Mouse (Mus musculus): Measurements from ENCODE around the gene Banf2.

Banf2 gene

DNA sequence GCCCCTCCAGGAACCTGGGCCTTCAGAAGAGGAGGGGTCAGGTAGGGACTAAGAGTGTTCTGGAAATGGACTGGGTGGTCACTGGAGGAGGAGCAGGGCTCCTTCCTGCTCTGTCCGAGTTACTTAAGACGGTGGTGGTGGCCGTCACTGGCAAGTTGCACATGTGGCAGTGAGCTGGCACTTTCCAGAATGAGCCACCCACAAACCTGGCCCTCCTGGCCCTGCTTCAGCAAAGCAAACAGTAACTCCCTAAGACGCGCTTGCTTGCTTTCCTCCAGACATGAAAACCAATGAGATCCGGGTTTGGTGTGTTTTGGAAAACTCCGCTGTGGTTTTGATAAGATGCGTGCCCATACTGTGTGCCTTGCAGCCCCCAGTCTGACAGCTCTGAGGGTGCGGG, 7.5 kb upstream of the Banf2 start:
- no peak for DNase-seq (ENCODE audit: low read depth, low spot score)

GRCm38 (mm10) chr2:144026456-144026855, 6.4 kb upstream of the Banf2 start:
- no peak for DNase-seq (ENCODE audit: low read depth, low spot score)

DNA sequence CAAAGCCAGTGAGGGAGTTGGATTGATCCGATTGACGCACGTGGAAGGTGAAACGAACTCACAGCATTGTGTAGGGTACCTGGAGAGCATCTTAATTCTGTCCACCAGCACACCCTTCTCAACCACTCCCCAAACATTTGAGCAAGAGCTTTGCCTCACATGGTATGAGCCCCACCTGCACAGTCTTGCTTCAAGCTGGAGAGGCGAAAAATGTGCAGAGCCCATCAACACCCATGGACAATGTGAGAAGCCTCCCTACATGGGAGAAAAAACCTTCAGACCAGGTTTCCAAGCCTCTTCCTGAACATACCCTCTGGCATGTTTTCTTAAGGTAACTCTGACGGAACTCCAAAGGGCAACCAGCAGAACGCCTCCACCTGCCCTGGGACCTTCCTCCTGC, 2.1 kb upstream of the Banf2 start:
- DNase-seq (ENCODE audit: low read depth, low spot score) = no peak

- no peak for DNase-seq (ENCODE audit: low read depth, low spot score)
These were observed 11.9 kb downstream of the Banf2 start for GRCm38 (mm10) chr2:144044726-144045125.

DNA sequence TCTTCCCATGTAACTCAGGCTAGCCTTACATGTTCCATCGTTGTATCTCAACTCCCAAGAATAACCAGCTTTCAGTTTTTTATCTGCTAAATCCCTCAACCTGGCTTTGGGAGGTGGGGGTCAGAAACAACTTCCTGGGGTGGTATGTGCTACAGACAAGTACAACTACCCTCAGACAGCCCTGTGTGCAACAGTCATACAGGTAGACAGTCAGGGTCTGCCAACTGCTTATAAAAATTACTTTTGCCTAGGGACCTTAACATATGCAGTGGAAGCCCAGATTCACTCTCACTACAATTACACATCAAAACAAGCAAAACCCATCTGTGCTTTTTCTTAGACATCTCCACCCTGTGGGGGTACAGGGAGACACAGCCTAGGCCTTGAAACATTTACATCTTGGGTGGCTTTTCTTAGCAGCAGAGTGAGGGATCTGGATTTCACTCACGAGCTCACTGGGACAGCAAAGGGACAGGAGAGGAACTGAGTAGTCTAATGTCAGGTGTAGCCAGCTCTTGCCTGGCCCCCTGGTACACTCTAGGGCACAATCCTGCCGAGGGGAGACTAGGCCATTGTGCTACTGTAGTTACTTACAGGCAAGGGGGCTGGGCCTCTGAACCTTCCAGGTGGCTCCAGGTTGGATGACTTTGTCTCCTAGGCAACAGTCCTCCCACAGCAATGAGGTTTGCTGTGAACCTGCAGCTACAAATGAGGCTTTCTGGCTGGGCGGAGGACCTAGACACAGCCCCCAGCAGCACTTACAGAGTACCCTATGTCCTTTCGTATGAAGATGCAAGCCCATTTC, 13.1 kb downstream of the Banf2 start:
- no peak for DNase-seq (ENCODE audit: low read depth, low spot score)

- no peak for DNase-seq (ENCODE audit: low read depth, low spot score)
These were observed 14.1 kb downstream of the Banf2 start for GRCm38 (mm10) chr2:144046916-144047315.

- DNase-seq (ENCODE audit: low read depth, low spot score) = no peak
These were observed 17.4 kb downstream of the Banf2 start for GRCm38 (mm10) chr2:144050146-144050680.

DNA sequence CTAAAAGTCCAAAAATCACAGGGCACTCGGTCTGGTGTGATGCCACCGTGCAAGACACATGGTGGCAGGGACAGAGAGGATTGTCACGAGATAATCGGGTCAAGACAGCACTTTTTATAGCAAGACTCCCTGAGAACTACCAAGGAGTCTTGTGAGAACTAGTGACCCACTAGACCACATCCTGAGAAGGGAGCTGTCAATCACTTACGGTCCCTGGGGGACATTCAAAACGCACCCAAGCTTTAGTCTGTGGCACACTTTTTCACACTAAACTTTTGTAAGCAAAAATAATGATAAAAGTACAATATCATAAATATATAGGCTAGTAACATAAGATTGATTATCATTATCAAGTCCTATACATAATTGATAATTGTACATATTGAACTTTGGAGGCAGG, 18.0 kb downstream of the Banf2 start:
- no peak for DNase-seq (ENCODE audit: low read depth, low spot score)

- DNase-seq (ENCODE audit: low read depth, low spot score) = peak; percentile 49
These were observed 19.7 kb downstream of the Banf2 start for GRCm38 (mm10) chr2:144052410-144053065.

DNA sequence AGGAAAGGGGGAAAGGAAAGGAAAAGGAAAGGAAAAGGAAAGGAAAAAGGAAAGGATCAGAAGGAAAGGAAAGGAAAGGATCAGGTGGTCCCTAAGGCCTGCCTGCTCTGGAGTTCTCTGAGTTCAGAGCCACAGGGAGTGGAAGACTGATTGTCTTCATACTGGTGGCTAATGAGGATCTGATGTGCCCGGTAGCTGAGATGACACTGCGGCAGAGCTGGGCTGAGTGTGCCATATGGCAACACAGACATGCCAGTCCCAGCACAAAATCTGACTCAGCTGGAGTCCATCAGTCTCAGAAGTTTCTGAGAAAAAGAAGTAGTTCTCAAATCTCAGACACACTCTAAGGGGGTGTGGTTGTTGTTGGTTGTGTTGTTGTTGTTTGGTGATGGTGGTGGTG, 24.9 kb downstream of the Banf2 start:
- no peak for DNase-seq (ENCODE audit: low read depth, low spot score)

DNA sequence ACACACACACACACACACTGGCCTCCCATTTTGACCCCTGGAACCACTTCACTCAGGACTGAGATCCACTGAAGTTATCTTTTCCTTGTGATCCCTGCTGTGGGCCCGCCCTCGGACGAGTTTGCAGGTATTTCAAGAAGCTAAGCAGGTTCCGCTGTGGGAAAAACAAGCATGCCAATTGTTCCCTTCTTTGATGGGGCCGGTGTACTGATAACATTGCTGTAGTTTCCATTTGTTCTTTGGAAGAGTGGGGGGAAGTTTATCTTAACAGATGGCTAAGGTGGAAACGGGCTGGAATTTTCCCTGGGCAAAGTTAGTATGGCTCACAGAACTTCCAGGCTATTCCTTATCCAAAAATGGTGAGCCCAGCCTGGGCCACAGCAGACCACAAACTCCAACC, 28.8 kb downstream of the Banf2 start:
- DNase-seq (ENCODE audit: low read depth, low spot score) = no peak

DNA sequence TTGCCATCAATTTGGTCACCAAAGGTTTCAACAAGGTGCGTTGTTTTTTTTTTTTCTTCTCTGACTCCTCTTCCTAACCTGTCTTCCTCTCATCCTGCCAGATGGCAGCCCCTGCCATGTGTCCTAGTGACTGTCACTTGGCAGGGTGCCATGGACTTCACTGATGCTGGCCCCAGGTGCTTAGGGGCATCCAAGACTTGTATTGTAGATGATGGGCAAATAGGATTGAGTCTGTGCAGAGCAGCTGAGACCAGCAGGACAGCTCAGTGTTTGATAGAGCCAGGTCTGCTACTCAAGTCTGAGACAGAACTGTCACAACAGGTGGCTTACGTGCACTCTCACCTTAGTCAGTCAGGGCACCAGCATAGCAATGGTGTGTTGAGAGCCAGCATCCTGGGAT, 32.6 kb downstream of the Banf2 start:
- DNase-seq (ENCODE audit: low read depth, low spot score) = no peak

- DNase-seq (ENCODE audit: low read depth, low spot score) = no peak
These were observed 36.8 kb downstream of the Banf2 start for GRCm38 (mm10) chr2:144069663-144070062.

DNA sequence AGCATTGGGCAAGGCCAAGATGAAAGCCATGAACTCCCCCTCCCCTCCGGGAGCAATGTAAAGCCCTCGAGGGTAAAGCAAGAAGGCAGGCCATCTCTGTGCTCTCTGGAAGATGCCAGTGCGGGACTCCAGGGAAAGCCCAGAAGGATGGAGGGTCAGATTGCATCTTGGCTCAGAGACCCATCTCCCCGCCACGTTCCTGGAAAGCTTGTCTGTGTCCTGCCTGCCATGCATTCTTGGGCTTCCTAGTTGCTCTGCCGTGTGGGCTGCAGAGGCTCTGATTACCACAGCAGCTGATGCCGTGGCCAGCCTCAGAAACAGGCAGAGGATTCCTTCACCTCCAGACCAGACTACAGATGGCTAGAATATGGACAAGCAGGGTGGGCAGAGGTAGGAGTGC, 37.6 kb downstream of the Banf2 start:
- DNase-seq (ENCODE audit: low read depth, low spot score) = no peak

DNA sequence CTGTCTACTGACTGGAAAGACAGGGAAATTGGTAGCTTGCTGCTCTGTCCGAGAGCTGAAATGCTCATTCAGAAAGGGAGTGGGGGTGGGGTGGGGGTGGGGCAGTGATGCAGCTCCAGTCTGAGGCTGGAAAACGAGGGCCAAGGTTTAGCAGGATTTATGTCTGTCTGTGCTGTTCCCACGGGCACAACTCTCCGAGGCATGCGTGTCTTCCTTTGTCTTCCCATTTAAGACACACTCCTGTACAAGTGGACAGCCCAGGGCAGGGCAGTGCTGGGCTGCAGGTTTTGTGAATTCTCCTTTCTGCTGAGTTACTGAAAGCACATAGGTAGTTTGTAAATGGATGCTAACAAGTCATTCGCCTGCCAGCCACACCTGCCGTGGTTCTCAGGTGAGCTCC, 39.8 kb downstream of the Banf2 start:
- no peak for DNase-seq (ENCODE audit: low read depth, low spot score)

- DNase-seq (ENCODE audit: low read depth, low spot score) = no peak
These were observed 41.2 kb downstream of the Banf2 start for GRCm38 (mm10) chr2:144074059-144074458.

GRCm38 (mm10) chr2:144076625-144077024, 43.8 kb downstream of the Banf2 start:
- no peak for DNase-seq (ENCODE audit: low read depth, low spot score)

GRCm38 (mm10) chr2:144078897-144079296, 46.0 kb downstream of the Banf2 start:
- no peak for DNase-seq (ENCODE audit: low read depth, low spot score)

- DNase-seq (ENCODE audit: low read depth, low spot score) = no peak
These were observed 53.5 kb downstream of the Banf2 start for GRCm38 (mm10) chr2:144086183-144086847.

- DNase-seq (ENCODE audit: low read depth, low spot score) = no peak
These were observed 55.2 kb downstream of the Banf2 start for GRCm38 (mm10) chr2:144087899-144088584.

DNA sequence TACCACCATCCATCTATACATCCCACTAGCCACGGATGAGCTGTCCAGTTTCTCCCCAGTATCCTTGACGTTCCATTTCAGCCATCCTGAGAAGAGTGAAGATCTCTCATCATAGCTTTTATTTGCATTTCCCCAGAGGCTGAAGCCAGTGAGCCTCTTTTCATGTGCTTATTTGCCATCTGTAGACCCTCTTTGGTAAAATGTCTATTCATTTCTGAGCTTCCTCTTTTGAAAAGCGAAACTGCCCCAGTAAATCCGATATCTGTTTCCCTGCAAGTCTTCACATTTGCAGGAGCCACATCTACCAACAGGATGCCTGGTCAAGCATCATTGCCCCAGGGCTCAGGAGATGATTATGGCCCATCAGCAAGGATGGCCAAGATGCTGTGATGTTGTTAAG, 59.9 kb downstream of the Banf2 start:
- no peak for DNase-seq (ENCODE audit: low read depth, low spot score)

DNA sequence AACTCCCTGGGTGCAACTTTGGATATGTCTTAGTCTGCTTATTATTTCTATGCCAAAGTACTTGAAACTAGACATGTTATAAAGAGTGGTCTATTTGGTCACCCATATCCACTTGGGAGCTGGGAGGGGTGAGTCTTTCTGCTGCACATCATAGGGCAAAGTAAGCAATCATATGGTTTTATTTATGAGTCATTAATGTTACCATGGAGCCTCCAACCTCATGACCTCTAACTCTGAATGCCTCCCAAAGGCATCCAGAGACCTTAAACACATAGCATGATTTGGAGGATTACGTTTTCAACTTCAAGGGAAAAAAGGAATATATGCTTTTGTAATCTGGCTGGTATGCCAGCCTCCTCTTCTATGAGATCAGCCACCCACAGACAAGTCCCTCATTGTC, 61.9 kb downstream of the Banf2 start:
- no peak for DNase-seq (ENCODE audit: low read depth, low spot score)

Data from brain, embryonic 18.5 days (tissue).